Mouse (Mus musculus): Measurements from ENCODE around the gene Maf.

Maf gene

DNA sequence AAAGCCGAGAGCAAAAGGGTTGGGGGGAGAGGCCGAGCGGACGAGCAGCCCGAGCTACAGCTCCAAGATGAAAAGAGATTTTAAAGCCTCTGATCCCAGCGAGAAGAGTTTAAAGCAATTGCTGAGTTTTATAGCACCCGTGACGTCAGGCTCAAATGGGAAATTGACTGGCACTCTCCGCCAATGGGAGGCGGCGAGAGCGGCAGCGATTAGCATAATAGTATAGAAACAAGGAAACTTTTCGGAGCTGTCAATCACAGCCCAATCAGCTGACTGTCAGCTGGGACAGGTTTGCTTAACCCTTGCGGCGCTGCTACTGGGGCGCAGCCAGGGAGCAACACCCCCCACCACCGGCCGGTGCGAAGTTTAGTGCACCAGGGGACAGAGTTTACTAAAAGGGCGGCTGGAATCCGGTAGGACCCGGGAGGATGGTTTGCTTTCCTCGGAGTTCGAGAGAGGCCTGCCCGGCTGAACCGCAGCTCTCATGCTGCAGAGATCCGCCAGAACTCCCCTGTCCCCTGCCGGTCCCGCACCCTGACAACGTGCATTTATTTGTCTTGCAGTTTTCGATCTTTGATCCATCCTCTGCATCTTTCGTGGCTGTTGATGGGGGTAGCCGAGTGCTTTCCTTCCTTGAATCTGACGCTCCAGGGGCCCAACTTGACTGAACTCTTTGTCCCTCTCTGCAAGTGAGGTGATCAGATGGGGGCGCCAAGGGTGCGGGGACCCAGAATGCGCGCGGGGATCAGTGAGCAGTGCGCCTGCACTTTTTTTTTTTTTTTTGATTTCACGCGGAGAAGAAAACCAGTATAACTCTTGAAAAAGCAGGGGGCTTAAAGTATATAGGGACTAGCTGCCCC is at the start of gene Maf:
Maf (minus strand) TSS at position 64 of the 860 bp plus-strand sequence.
- DNase-seq: peak; percentile 86

DNA sequence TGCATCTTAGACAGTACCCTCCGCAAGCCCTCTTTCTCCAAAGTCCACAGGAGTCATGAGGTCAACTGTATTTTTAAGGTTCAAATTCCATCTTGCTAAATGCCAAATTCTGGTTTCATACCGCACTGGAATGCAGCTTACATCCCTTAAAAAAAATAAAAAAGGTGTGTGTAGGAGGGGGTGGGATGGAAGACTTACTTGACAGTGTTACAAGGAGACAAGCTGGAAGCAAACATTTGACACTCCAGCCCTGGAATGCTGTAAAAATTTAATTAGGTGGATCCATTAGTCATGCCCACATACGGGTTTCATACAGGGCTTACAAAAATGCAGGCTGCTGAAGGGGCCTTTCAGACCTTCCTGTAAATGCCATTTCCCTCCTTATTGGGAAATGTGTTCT is 49.4 kb upstream of the Maf start:
- DNase-seq: no peak

DNA sequence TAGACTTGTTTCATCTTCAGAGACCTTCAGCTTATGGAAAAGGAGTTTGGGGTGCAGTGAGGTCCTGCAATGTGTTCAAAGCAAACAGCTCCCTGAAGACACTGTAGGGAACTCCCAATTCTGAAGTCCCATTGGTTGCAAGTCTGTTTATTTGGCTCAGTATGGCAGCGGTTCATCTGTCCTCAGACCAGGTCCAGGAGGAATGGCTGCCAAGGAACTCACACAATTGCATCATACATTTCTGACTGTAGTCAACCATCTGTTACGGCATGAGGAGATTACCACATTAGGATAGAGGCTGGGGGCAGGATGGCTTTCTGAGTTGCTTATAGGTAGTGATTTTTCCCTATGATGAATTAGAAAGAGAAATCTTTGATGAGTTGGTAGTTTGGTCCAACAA is 48.4 kb upstream of the Maf start:
- no peak for DNase-seq

DNA sequence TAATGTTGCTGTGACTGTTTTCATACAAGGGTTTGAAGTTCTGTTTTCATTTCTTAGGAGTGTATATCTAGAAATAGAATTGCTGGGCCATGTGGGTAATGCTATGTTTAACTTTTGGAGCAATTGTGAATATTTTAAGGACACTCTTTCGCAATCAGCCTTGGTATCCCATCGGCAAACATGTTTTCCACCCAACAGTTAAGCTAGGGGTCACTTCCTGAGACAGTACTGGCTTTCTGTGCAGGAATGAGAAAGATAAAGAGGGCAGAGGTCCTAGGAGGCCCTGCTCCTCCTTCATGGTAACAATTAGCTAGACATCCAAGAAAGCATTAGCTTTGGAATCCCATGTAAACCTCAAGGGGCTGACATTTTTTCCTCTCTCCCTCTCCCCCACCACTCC is 47.1 kb upstream of the Maf start:
- no peak for DNase-seq

DNA sequence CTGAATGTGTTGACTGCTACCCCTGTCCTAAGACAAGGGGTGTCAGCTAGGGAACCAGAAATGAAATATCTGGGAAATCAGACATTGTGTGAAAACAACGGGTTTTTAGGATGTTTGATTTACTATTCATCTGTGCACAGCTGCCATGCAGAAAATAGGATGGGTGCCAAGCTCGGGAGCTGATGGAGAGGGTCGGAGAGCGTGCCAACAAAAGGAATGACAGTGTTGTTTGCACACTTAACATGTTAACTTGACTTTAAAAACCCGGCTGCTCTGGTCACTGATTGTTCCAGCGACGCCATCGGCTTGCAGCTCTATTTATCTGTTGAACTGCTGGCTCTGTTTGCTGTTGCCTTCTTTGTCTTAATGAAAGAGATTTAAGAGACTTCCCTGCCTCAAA is 46.2 kb upstream of the Maf start:
- no peak for DNase-seq

DNA sequence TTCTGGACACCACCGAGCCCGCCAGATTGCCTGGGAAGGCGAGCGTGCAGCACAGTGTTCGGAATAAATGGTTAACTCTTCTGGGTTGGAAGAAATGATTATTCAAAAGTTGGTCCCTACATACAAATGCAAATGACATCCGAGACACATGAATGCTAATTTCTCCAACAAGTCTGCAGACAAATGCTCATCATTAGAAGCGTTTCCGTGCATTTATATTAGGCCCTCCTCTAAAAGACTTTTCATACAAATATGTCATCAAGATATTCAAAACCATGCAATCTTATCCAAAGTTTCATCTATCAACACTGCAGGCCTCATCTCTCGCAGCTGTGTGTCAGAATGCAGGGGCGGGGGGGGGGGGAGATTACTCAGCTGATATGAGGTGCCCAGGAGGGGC is 39.8 kb upstream of the Maf start:
- no peak for DNase-seq

DNA sequence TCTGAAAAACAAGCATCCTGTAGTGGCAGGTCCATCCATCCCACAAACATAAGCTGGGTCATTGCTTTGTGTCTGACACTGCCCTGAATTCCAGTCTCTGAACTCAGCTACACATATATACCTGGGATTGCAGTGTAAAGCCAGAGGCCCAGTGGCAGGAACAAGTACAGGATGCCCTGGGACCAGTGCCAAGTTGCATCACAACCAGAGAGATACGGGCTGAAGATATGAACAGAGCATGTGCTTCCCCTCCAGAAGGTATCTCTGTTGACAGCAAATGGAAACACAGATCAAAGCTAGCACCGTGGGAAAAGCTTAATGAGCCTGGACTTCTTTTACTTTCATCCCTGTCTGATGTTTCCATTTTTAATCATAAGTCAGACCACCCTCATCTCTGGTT is 38.1 kb upstream of the Maf start:
- DNase-seq: no peak

DNA sequence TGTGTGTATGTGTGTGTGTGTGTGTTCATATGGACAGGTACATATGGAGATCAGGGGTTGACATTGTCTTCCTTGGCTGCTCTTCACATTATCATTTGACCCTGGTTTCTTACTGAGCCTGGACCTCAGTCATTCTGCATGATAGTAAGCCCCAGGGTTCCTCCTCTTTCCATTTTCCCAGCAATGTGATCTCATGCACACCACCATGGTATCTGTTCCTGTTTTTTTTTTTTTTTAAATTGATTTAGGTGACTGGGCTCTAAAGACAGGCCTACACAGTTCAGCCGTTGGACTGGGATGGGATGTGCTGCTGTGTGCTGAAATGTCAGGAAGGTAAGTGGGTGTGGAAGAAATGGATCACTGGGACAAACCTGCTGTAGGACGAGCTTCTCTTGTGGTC is 35.8 kb upstream of the Maf start:
- no peak for DNase-seq

DNA sequence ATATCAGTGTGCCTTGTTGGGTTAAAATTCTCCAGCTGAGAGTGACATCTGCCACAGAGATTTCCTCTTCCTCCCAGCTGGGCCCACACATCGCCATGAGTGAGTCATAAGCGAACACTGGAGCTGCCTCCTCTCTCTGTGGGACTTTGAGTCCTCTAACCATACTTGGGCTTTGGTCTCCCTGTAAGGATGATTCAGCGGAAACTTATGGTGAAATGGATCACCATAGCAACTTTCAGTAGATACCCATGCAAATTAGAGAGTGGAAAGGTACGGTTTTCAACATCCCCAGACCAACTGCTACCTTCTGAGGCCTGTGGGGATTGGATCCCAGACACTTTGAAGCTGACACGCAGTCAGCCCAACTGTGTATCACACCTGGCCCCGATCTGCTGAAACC is 35.1 kb upstream of the Maf start:
- no peak for DNase-seq

DNA sequence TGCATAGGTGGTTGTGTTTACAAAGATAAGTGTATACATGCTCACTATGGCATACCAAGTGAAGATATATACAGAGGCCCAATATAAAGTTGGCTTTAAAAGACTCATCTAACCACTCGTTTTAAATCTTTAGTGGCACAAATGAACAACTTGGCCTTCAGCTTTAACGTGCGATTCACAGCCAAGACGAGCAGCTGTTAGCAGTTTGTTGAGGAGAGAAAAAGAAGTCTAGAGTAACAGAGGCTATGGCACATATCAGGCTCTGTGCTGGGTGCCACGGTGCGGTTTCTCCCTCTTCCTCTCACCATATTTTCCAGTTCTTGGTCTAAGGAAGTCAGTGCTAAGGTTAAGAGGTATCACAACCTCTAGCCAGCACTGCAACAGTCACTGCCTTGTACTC is 34.4 kb upstream of the Maf start:
- no peak for DNase-seq

DNA sequence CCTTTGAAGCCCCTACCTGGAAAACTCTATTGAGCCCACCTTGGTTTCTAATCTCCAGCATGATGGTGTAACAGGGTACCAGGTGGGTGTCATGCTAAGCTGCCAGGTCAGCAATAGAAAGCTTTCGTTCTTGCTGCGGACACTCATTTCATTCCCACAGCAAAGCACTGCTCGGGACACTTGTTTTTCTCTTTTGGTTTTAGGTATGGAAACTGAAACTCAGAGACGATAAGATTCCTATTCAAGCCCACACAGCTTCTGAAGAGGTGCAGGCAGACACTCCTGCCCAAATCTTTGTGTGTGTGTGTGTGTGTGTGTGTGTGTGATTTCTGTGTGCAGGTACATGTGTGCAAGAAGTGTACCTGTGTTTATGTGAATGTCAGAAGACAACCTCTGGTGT is 32.2 kb upstream of the Maf start:
- no peak for DNase-seq

DNA sequence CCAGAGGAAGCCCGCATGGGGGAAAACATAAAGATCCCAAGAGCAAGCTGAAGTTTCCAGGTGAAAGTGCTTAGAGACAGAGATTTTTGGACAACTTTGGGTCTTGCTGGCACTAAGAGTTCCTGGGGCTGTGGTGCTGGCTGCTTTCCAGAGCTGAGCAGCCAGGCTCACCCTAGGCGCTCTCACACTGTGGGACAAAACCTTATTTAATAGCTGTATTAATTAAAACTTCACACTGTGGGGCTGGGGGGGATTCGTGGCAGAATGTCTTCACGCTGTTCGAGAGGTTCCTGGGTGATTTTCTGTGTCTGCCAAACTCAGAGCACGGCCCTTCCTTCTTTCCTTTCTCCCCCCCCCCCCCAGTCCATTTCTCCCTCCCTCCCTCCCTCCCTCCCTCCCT is 24.8 kb upstream of the Maf start:
- DNase-seq: no peak

DNA sequence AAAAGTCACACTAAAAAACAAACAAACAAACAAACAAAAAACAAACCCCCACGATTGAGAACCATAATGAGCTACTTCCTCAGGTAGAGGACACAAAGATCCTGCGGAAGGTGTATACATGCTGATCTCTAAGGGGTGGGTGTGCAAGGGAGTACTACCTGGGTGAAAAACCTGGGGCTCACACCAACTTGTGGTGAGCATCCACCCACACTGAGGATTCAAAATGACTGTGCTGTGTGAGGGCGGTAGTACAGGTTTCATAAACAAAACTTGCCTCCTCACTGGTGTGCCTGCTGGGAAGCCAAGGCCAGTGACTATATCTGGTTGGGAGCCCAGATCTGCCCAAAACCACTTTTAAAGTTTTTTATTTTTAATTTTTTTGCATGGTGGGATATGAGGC is 19.2 kb upstream of the Maf start:
- DNase-seq: no peak

DNA sequence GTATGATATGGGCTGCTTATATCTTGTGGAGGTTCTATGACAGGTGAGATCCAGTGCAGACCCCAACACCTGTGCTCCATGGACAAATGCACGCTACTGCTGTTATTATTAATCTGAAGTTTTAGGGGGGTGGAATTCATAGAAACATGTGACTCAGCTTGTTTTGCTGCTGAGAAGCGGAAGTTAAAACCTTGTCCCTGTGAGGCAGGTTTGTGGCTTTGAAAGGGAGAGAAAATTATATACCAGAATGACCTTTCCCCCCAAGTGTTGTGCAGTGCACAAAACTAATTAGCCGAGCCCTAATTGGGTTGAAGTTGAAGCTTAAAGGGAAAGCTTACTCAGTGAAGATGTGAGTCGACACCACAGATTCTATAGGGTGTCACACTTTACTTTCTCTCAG is 18.6 kb upstream of the Maf start:
- no peak for DNase-seq

DNA sequence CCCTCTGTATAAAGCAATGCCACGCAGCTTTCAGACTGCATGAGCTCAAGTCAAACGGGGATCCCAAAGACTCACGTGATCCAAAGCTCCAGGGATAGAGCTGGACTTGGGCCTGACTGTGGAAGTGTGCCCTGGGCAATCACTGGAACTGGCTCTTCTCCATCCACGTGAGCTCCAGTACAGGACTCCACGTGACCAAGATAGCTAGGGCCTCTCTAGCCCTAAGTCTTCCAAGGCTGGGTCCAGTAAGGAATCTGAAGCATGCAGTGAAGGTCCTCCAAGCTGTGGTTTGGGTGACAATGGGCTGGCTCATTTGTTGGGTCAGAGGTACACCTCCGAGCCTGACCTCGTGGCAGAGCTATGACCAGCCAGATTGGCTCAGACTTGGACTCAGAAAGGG is 11.5 kb upstream of the Maf start:
- DNase-seq: no peak

DNA sequence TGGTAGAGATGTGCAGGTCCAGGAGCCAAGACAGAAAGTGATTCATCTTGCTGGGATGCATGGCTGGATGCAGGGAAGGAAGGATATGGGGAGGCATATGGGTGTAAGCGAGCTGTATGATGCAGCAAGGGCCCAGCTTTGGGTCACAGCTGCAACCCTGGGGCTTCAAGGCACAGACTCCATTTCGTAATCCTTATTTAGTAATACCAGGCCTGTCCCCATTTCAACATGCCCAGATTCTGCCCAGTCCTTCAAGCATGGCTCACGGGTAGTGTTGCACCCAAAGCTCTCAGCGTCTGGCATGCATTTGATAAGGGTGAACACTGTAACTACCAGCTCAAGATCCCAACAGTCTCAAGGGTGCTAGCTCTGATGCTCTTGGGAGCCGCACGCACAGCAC is 11.0 kb upstream of the Maf start:
- no peak for DNase-seq

DNA sequence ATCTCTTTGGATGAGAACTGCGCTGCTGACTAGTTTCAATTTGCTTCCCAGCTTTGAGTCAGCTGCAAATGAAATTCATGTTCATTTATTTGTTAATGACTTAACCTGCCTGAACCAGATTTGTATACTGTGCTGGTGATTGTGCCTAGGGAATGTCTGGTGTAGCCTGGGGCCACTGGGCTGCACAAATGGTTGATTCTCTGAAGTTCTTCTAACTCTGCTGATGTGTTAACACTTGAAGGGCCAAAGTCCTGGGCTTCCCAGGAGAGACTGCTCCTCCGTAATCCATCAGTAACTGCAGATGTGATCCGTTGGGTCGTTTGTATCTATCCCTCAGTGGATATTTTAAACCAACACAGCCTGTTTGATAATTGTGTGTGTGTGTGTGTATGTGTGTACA is 7.7 kb upstream of the Maf start:
- no peak for DNase-seq

DNA sequence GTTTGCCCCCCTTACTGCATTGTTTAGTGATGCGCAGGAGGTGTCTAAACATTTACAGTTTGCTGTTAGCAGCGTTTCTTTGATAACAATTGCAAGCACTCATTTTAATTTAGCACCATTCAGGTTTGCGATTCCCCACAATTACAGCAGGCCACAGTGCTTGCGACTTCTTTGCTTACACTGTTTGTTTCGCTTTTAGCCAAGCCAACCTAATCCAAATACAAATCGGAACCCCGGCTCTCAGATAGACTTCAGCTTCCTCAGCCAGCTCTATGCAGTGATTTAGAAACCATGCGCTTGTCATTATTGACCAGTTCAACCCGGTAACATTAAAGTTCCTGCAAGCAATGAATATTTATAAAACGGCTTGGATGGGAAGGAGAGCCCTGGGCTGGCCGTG is 3.5 kb upstream of the Maf start:
- no peak for DNase-seq

DNA sequence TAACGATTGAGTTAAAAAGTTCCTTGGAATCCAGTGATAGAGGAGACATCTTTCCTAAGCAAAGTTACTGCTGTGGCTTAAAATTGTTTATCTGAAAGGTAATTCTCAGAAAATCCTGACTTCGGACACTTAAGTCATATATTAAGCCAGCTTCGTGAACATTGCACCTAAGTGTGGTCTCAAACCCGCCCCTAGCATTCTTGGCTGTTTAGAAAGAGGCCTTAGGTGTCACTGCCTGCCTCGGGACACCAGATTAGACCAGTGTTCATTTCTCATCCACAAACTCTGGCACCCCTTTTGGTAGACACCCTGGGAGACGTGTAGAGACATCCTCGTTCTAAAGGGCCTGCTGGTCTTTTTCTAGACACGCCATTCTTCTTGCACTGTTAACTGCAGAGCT is 2.3 kb upstream of the Maf start:
- DNase-seq: no peak

DNA sequence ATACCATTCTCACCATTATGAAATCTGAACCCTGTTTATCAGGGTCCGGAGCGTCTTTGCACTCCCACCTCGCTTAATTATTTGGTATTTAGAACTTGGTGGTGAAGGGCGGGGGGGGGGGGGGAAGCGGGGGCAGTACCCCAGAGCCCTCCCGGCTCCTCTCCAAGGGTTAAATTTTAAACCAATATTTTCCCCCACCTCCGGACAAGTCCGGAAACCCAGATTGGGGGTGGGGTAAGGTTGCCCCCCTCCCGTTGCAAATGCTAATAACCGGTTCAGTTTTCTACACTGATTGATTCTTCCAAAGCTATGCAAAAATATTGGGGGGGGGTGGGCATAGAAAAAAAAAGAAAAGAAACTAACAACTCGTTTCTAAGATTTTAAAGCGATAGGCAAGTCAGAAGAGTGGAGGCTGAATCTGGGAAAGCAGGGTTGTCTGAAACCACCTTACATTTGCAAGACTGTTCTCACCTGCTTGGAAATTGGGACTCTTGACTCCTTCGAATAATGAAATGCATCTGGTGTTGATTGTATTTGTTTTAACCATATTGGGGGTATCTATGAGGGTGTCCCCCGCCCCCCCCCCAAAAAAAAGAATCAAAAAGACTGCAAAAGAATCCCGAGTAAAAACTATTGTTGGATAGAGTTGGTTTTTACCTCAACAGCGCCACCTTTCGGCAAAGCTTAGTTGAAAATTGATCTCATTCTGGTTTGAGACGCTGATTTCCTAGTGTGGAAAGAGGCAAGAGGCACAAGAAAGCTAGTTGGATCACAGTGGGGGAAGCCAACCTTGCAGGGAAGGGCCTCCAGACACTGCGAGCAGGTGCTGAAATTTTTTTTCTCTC is 1.6 kb upstream of the Maf start:
- DNase-seq: peak; percentile 76

DNA sequence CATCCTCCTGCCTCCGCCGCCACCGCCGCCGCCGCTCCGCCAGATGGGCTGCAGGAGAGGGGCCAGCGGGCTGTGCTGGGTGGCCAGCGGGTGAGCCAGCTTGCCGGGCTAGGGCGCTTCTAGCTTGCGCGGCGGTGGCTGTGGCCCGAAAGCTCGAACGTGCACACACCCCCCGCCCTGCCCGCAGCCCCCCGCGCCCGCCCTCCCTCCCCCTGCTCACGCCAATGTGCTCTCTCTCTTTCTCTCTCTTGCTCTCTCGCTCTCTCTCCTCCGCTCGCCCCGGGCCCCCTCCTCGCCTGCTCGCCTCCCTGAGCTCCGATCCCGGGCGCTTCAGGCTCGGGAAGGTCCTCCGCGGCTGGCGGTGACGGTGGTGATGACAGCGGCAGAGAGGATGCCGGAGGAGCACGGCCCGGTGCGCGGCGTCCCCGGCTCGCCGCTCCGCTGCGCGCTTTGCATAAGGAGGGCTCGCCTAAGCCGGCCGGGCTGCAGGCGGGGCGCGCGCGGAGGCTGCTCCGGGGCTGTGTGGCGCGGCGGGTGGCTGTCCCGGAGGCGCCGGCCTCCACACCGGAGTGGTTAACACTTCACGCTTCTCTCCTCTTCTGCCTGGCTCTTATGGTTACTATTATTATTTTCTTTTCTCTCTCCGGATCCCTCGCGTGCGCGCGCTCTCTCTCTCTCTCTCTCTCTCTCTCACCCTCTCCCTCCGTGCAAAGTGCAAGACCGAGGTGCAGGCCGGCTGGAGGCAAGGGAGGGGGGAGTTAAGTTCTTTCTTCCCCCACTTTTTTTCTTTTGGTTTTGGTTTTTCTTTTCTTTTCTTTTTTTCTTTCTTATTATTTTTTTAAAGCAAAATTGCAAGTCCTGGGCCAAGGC is 498 bp downstream of the Maf start:
- peak; percentile 68 for DNase-seq

DNA sequence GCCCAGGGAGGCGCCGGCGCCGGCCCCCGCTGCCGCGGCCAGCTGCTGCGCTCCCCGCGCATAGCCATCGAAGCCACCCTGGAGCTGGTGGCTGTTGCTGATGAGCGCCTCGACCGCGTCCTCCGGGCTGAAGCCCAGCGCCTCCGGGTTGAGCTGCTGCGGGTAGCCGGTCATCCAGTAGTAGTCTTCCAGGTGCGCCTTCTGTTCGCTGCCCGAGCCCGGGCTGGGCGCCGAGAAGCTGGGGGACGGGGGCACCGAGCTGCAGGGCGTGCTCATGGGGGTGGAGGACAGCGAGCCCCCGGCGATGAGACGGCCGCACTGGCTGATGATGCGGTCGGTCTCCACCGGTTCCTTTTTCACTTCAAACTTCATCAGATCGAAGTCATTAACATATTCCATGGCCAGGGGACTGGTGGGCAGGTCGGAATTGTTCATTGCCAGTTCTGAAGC is 1.2 kb downstream of the Maf start:
- peak; percentile 38 for DNase-seq

DNA sequence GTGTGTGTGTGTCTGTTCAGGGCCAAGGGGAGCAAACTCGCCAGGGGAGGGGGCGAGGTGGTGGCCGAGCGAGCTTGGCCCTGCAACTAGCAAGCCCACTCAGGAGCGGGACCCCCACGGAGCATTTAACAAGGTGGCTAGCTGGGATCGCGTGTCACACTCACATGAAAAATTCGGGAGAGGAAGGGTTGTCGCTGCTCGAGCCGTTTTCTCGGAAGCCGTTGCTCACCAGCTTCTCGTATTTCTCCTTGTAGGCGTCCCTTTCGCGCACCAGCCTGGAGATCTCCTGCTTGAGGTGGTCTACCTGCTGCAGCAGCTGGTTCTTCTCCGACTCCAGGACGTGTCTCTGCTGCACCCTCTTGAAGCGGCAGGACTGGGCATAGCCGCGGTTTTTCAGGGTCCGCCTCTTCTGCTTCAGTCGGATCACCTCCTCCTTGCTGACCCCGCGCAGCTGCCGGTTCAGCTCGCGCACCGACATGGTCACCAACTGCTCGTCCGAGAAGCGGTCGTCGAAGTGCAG is 1.9 kb downstream of the Maf start:
- DNase-seq: peak; percentile 30

Measured in thymus, postnatal 25 days (tissue).